Mouse (Mus musculus): Measurements from ENCODE around the gene Atp6v0e.

GRCm38 (mm10) chr17:26676252-26676615, 13.2 kb downstream of the Atp6v0e start:
- TF ChIP-seq CTCF (IDR thresholded peaks at IDR 0.05) (no peak), EP300 (IDR thresholded peaks at IDR 0.05) (no peak)

All from lung, postnatal 0 days (tissue).